10 mouse cellular contexts compared by ENCODE assay signal in genomic region chr13:53205128-53205911, GRCm38 (mm10).
A peak's percentile ranks its signal among the peaks of the same experiment; 100 is the strongest.
DNase-seq lines count a peak whose midpoint lies in the region; ATAC-seq lines count a peak whose summit lies in the region.
"Had no signal": no experiment of that assay in that cellular context is flagged by ENCODE, and none has a peak within 500 bp of the region (broad histone marks: within the 10 kb centered on the region; RNA-seq: fewer than 3 reads in every experiment).

No protein-coding gene starts in this region.

- ATAC-seq in kidney, embryonic 15.5 days (replicated peaks; ENCODE audit: low FRiP score): peak; percentile 42; the same call in 1 of the 2 replicates
- ATAC-seq in embryonic facial prominence, embryonic 13.5 days (ENCODE audit: insufficient number of reproducible peaks, insufficient read depth, low FRiP score, low TSS enrichment, low read depth): peak; percentile 65
- peak; percentile 81 for ATAC-seq in limb, embryonic 13.5 days (ENCODE audit: low FRiP score, low read depth)
- no peak for ATAC-seq in CD4-positive, CD25-positive, alpha-beta regulatory T cell, adult 4 months
- ATAC-seq: forebrain, embryonic 15.5 days had no signal

- no peak overlapping the region for H3K9ac ChIP-seq in kidney, embryonic 15.5 days
- peak overlapping the region; percentile 44; the same call in 1 of the 2 replicates for H3K9ac ChIP-seq in embryonic facial prominence, embryonic 13.5 days
- H3K9ac ChIP-seq in limb, embryonic 13.5 days: no peak overlapping the region
- H3K9ac ChIP-seq: forebrain, embryonic 15.5 days had no signal

- H3K4me3 ChIP-seq in kidney, embryonic 15.5 days (replicated peaks): no peak overlapping the region
- H3K4me3 ChIP-seq in embryonic facial prominence, embryonic 13.5 days: peak overlapping the region; percentile 14; the same call in 1 of the 2 replicates
- peak overlapping the region; percentile 2; the same call in 1 of the 2 replicates for H3K4me3 ChIP-seq in limb, embryonic 13.5 days
- H3K4me3 ChIP-seq: forebrain, embryonic 15.5 days had no signal

- peak overlapping the region; percentile 70 for H3K27ac ChIP-seq in kidney, embryonic 15.5 days
- H3K27ac ChIP-seq in embryonic facial prominence, embryonic 13.5 days: peak overlapping the region; percentile 91
- H3K27ac ChIP-seq in limb, embryonic 13.5 days: peak overlapping the region; percentile 76
- H3K27ac ChIP-seq: forebrain, embryonic 15.5 days had no signal

- no peak for DNase-seq in kidney, adult 8-10 months
- DNase-seq in ZHBTc4 (ENCODE audit: low read depth, low spot score) (peak; percentile 89), adipocyte (ENCODE audit: low spot score) (no peak)
- no peak for DNase-seq in layer of hippocampus, adult 18-20 months (ENCODE audit: low spot score in 2 of 2)
- DNase-seq: layer of hippocampus, postnatal 36 days had no signal

- no peaks in the 10 kb centered on the region for H3K27me3 ChIP-seq in kidney, embryonic 15.5 days
- H3K27me3 ChIP-seq in embryonic facial prominence, embryonic 13.5 days: no peaks in the 10 kb centered on the region
- no peaks in the 10 kb centered on the region for H3K27me3 ChIP-seq in limb, embryonic 13.5 days
- H3K27me3 ChIP-seq: forebrain, embryonic 15.5 days had no signal

- H3K36me3 ChIP-seq in kidney, embryonic 15.5 days: no peaks in the 10 kb centered on the region
- H3K36me3 ChIP-seq in embryonic facial prominence, embryonic 13.5 days: no peaks in the 10 kb centered on the region
- H3K36me3 ChIP-seq in limb, embryonic 13.5 days: no peaks in the 10 kb centered on the region
- H3K36me3 ChIP-seq: forebrain, embryonic 15.5 days had no signal

- H3K9me3 ChIP-seq in kidney, embryonic 15.5 days (replicated peaks): no peaks in the 10 kb centered on the region
- H3K9me3 ChIP-seq in embryonic facial prominence, embryonic 13.5 days: no peaks in the 10 kb centered on the region
- no peaks in the 10 kb centered on the region for H3K9me3 ChIP-seq in limb, embryonic 13.5 days
- H3K9me3 ChIP-seq: forebrain, embryonic 15.5 days had no signal

- whole genome bisulfite sequencing in kidney, embryonic 15.5 days: 24% methylated on average over 17 of the region's 17 CpGs
- 20% methylated on average over 17 of the region's 17 CpGs for WGBS in embryonic facial prominence, embryonic 13.5 days
- 7% methylated on average over 17 of the region's 17 CpGs for WGBS in limb, embryonic 13.5 days

- peak overlapping the region; percentile 20; the same call in 1 of the 2 replicates for H3K4me2 ChIP-seq in kidney, embryonic 15.5 days
- H3K4me2 ChIP-seq in embryonic facial prominence, embryonic 13.5 days: peak overlapping the region; percentile 49
- H3K4me2 ChIP-seq in limb, embryonic 13.5 days (replicated peaks): peak overlapping the region; percentile 49
- H3K4me2 ChIP-seq: forebrain, embryonic 15.5 days had no signal

- peaks cover 57% of the 10 kb centered on the region for H3K4me1 ChIP-seq in kidney, embryonic 15.5 days
- H3K4me1 ChIP-seq in embryonic facial prominence, embryonic 13.5 days: peaks cover 91% of the 10 kb centered on the region
- peaks cover 93% of the 10 kb centered on the region for H3K4me1 ChIP-seq in limb, embryonic 13.5 days
